In genomic region chr12:79478816-79479215, GRCm38 (mm10) we compare ENCODE assay signal across 22 mouse cellular contexts.
DNase-seq lines count a peak whose midpoint lies in the region; ATAC-seq lines count a peak whose summit lies in the region.
"Had no signal": no experiment of that assay in that cellular context is flagged by ENCODE, and none has a peak within 500 bp of the region (broad histone marks: within the 10 kb centered on the region; RNA-seq: fewer than 3 reads in every experiment).

No protein-coding gene starts in this region.

- 43% methylated on average over 5 of the region's 5 CpGs for WGBS in heart, embryonic 12.5 days
- WGBS in heart, embryonic 14.5 days, result 27% methylated on average over 5 of the region's 5 CpGs
- 40% methylated on average over 5 of the region's 5 CpGs for WGBS in heart, embryonic 16.5 days
- 48% methylated on average over 5 of the region's 5 CpGs for WGBS in heart, embryonic 11.5 days (ENCODE audit: insufficient replicate concordance)

- H3K4me1 ChIP-seq in heart, embryonic 12.5 days (replicated peaks), result peaks cover 22% of the 10 kb centered on the region
- peaks cover 8% of the 10 kb centered on the region in 2 experiments; a peak in 3 of 4 replicates for H3K4me1 ChIP-seq in heart, embryonic 14.5 days (ENCODE audit: control insufficient read depth in 2 of 2, insufficient read depth in 2 of 2, low read length in 2 of 2)
- H3K4me1 ChIP-seq in heart, embryonic 16.5 days (ENCODE audit: control insufficient read depth, insufficient read depth, low read length), result peaks cover 8% of the 10 kb centered on the region
- peaks cover 11% of the 10 kb centered on the region; the same call in 1 of the 2 replicates for H3K4me1 ChIP-seq in heart, embryonic 11.5 days (ENCODE audit: control insufficient read depth, insufficient read depth, low read length)
- H3K4me1 ChIP-seq: forebrain, embryonic 12.5 days had no signal

- H3K4me3 ChIP-seq in heart, embryonic 12.5 days, result no peak overlapping the region
- H3K4me3 ChIP-seq in heart, embryonic 14.5 days (ENCODE audit: control insufficient read depth in 1 of 2, insufficient read depth in 1 of 2, low read depth in 1 of 2, low read length in 2 of 2), result no peak overlapping the region
- H3K4me3 ChIP-seq in heart, embryonic 16.5 days (ENCODE audit: low read length), result no peak overlapping the region
- no peak overlapping the region for H3K4me3 ChIP-seq in heart, embryonic 11.5 days (ENCODE audit: low read depth, low read length)
- H3K4me3 ChIP-seq: embryonic facial prominence, embryonic 13.5 days; embryonic facial prominence, embryonic 15.5 days; erythroblast, embryonic 14.5 days; forebrain, embryonic 10.5 days; forebrain, embryonic 12.5 days had no signal

- no peaks in the 10 kb centered on the region for H3K27me3 ChIP-seq in heart, embryonic 12.5 days (replicated peaks)
- H3K27me3 ChIP-seq in heart, embryonic 14.5 days (ENCODE audit: control insufficient read depth, insufficient read depth, low read length), result no peaks in the 10 kb centered on the region
- no peaks in the 10 kb centered on the region for H3K27me3 ChIP-seq in heart, embryonic 16.5 days (ENCODE audit: control insufficient read depth, insufficient read depth, low read length)
- H3K27me3 ChIP-seq in heart, embryonic 11.5 days (ENCODE audit: control insufficient read depth, insufficient read depth, low read length), result no peaks in the 10 kb centered on the region
- H3K27me3 ChIP-seq: embryonic facial prominence, embryonic 13.5 days; embryonic facial prominence, embryonic 15.5 days; forebrain, embryonic 12.5 days had no signal

- H3K4me2 ChIP-seq in heart, embryonic 12.5 days, result no peak overlapping the region
- H3K4me2 ChIP-seq in heart, embryonic 14.5 days (ENCODE audit: low read length), result no peak overlapping the region
- no peak overlapping the region for H3K4me2 ChIP-seq in heart, embryonic 16.5 days (ENCODE audit: low read depth, low read length)
- H3K4me2 ChIP-seq in heart, embryonic 11.5 days, result no peak overlapping the region
- H3K4me2 ChIP-seq: embryonic facial prominence, embryonic 13.5 days; embryonic facial prominence, embryonic 15.5 days; forebrain, embryonic 12.5 days had no signal

- peak overlapping the region; percentile 14; the same call in 1 of the 2 replicates for H3K27ac ChIP-seq in heart, embryonic 12.5 days (ENCODE audit: poor library complexity, severe bottlenecking)
- peak overlapping the region; percentile 23 to 41; a peak in 1 of 4 replicates for H3K27ac ChIP-seq in heart, embryonic 14.5 days (replicated peaks in 1 of 2; ENCODE audit: control insufficient read depth in 1 of 2, insufficient read depth in 1 of 2, low read depth in 2 of 2, low read length in 2 of 2)
- peak overlapping the region; percentile 47; the same call in 1 of the 2 replicates for H3K27ac ChIP-seq in heart, embryonic 16.5 days (ENCODE audit: low read length)
- no peak overlapping the region for H3K27ac ChIP-seq in heart, embryonic 11.5 days (ENCODE audit: low read depth, low read length)
- H3K27ac ChIP-seq: embryonic facial prominence, embryonic 13.5 days; forebrain, embryonic 10.5 days; forebrain, embryonic 12.5 days had no signal

- no peak for ATAC-seq in heart, embryonic 12.5 days (ENCODE audit: insufficient number of reproducible peaks, low FRiP score)
- no peak for ATAC-seq in heart, embryonic 14.5 days (ENCODE audit: insufficient number of reproducible peaks, insufficient read depth, low FRiP score, low read depth)
- ATAC-seq in heart, embryonic 16.5 days (replicated peaks; ENCODE audit: extremely low read depth, insufficient read depth, low FRiP score), result peak; percentile 78
- ATAC-seq in heart, embryonic 11.5 days (replicated peaks; ENCODE audit: insufficient number of reproducible peaks, low FRiP score, low TSS enrichment), result no peak
- ATAC-seq: forebrain, embryonic 14.5 days had no signal

- H3K9ac ChIP-seq in heart, embryonic 12.5 days, result no peak overlapping the region
- H3K9ac ChIP-seq in heart, embryonic 14.5 days (ENCODE audit: low read length), result no peak overlapping the region
- no peak overlapping the region for H3K9ac ChIP-seq in heart, embryonic 16.5 days (ENCODE audit: low read length)
- H3K9ac ChIP-seq in heart, embryonic 11.5 days (ENCODE audit: low read depth, low read length), result no peak overlapping the region
- H3K9ac ChIP-seq: embryonic facial prominence, embryonic 13.5 days; embryonic facial prominence, embryonic 15.5 days; forebrain, embryonic 12.5 days had no signal

- DNase-seq in heart, adult 9 months (ENCODE audit: low spot score in 2 of 2), result no peak
- DNase-seq in heart, adult 8-10 months (ENCODE audit: low spot score), result no peak
- DNase-seq: adrenal gland, adult 2 months; adrenal gland, postnatal 10 days; adrenal gland, postnatal 25 days; cerebellum, adult 11 months; cerebellum, adult 18-20 months; cerebellum, adult 8-10 months; cerebellum, adult 9-11 months; cerebellum, postnatal 14 days; cerebellum, postnatal 36 days; embryo, embryonic 11 days had no signal

- H3K9me3 ChIP-seq in heart, embryonic 12.5 days (replicated peaks), result 0 out of 2 replicates have a peak, but pooled peaks cover 5% of the 10 kb centered on the region
- H3K9me3 ChIP-seq in heart, embryonic 14.5 days (ENCODE audit: control insufficient read depth, low read length), result peaks cover 4% of the 10 kb centered on the region; the same call in 1 of the 2 replicates
- peaks cover 4% of the 10 kb centered on the region; the same call in 1 of the 2 replicates for H3K9me3 ChIP-seq in heart, embryonic 16.5 days (replicated peaks; ENCODE audit: control insufficient read depth, low read length)
- peaks cover 3% of the 10 kb centered on the region; the same call in 1 of the 2 replicates for H3K9me3 ChIP-seq in heart, embryonic 11.5 days (replicated peaks; ENCODE audit: control insufficient read depth, low read length)
- H3K9me3 ChIP-seq: embryonic facial prominence, embryonic 13.5 days; embryonic facial prominence, embryonic 15.5 days; forebrain, embryonic 10.5 days; forebrain, embryonic 12.5 days had no signal

- no peaks in the 10 kb centered on the region for H3K36me3 ChIP-seq in heart, embryonic 12.5 days
- no peaks in the 10 kb centered on the region for H3K36me3 ChIP-seq in heart, embryonic 14.5 days (ENCODE audit: control insufficient read depth, insufficient read depth, low read length)
- no peaks in the 10 kb centered on the region for H3K36me3 ChIP-seq in heart, embryonic 16.5 days (ENCODE audit: control insufficient read depth, insufficient read depth)
- H3K36me3 ChIP-seq in heart, embryonic 11.5 days (ENCODE audit: control insufficient read depth, insufficient read depth, low read length), result no peaks in the 10 kb centered on the region
- H3K36me3 ChIP-seq: embryonic facial prominence, embryonic 13.5 days; embryonic facial prominence, embryonic 15.5 days; forebrain, embryonic 10.5 days; forebrain, embryonic 12.5 days had no signal
